Comparison of ENCODE assay signal across 12 mouse cellular contexts in the genomic region with DNA sequence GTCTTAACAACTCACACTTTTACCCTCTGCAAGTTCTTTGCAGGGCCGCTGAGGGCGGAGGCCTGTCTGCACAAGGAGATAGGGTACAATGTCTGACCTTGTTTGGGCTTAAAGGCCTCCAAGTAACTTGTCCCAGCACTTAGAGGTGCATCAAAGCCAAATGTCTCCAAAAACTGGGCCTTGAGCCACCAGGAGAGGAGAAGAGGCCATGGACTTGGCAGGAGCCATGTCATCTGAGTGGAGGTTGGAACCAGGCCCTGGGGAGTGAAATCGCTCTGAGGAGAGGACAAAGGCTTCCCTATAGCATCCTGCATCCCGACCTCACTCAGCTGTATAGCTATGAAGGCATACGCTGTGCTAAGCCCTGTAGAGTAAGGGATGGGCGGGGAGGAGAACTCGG.
DNase-seq lines count a peak whose midpoint lies in the region; ATAC-seq and TF ChIP-seq lines count a peak whose summit lies in the region.
"Had no signal": no experiment of that assay in that cellular context is flagged by ENCODE, and none has a peak within 500 bp of the region (broad histone marks: within the 10 kb centered on the region; RNA-seq: fewer than 3 reads in every experiment).

No protein-coding gene starts in this region.

- intact Hi-C loops in heart, adult 2 months (cut with DNase I), result no loop called here

- no peaks in the 10 kb centered on the region for H3K79me2 ChIP-seq in heart, adult 2 months (replicated peaks; ENCODE audit: control insufficient read depth, insufficient read depth, low read length)

- DNase-seq in heart, adult 2 months, result peak; percentile 69 to 83
- DNase-seq in adrenal gland, postnatal 36 days, result peak; percentile 27 to 46
- peak; percentile 73 to 83 for DNase-seq in cerebellum, postnatal 25 days
- peak; percentile 69 for DNase-seq in heart, postnatal 0 days (ENCODE audit: low spot score)
- DNase-seq in embryonic facial prominence, embryonic 10.5 days (ENCODE audit: low spot score), result no peak
- no peak for DNase-seq in spleen, adult 18-20 months
- DNase-seq: layer of hippocampus, postnatal 36 days; liver had no signal

- ATAC-seq in heart, embryonic 11.5 days (replicated peaks; ENCODE audit: insufficient number of reproducible peaks, low FRiP score, low TSS enrichment), result no peak
- ATAC-seq in heart, postnatal 0 days (ENCODE audit: insufficient read depth, low read depth), result peak; percentile 45
- no peak for ATAC-seq in activated CD4-positive, CD25-positive, alpha-beta regulatory T cell, adult 4 months

- H3K27me3 ChIP-seq in heart, adult 2 months (ENCODE audit: control insufficient read depth, insufficient read depth, low read length), result no peaks in the 10 kb centered on the region
- H3K27me3 ChIP-seq in heart, embryonic 11.5 days (ENCODE audit: control insufficient read depth, insufficient read depth, low read length), result no peaks in the 10 kb centered on the region
- H3K27me3 ChIP-seq in heart, postnatal 0 days (ENCODE audit: control insufficient read depth, insufficient read depth, low read length), result no peaks in the 10 kb centered on the region
- H3K27me3 ChIP-seq in embryonic facial prominence, embryonic 10.5 days (replicated peaks; ENCODE audit: low read depth, poor library complexity, severe bottlenecking), result no peaks in the 10 kb centered on the region
- H3K27me3 ChIP-seq: hindbrain, embryonic 15.5 days; kidney, embryonic 15.5 days had no signal

- H3K4me3 ChIP-seq in heart, adult 2 months, result no peak overlapping the region
- H3K4me3 ChIP-seq in heart, embryonic 11.5 days (ENCODE audit: low read depth, low read length), result no peak overlapping the region
- H3K4me3 ChIP-seq in heart, postnatal 0 days (ENCODE audit: low read depth, low read length), result no peak overlapping the region
- no peak overlapping the region for H3K4me3 ChIP-seq in embryonic facial prominence, embryonic 10.5 days
- H3K4me3 ChIP-seq: hindbrain, embryonic 15.5 days; kidney, embryonic 15.5 days had no signal

- peaks cover 4% of the 10 kb centered on the region for H3K4me1 ChIP-seq in heart, adult 2 months (ENCODE audit: control insufficient read depth, insufficient read depth, low read length)
- peaks cover 2% of the 10 kb centered on the region; the same call in 1 of the 2 replicates for H3K4me1 ChIP-seq in heart, embryonic 11.5 days (ENCODE audit: control insufficient read depth, insufficient read depth, low read length)
- peaks cover 13% of the 10 kb centered on the region for H3K4me1 ChIP-seq in heart, postnatal 0 days (ENCODE audit: control insufficient read depth, insufficient read depth)
- H3K4me1 ChIP-seq in embryonic facial prominence, embryonic 10.5 days, result peaks cover 43% of the 10 kb centered on the region

- H3K27ac ChIP-seq in heart, adult 2 months, result no peak overlapping the region
- H3K27ac ChIP-seq in heart, embryonic 11.5 days (ENCODE audit: low read depth, low read length), result no peak overlapping the region
- H3K27ac ChIP-seq in heart, postnatal 0 days (ENCODE audit: low read depth), result peak overlapping the region; percentile 61; the same call in 1 of the 2 replicates
- H3K27ac ChIP-seq in embryonic facial prominence, embryonic 10.5 days (replicated peaks), result no peak overlapping the region
- H3K27ac ChIP-seq: hindbrain, embryonic 15.5 days; kidney, embryonic 15.5 days had no signal

- no peak for TF ChIP-seq CTCF in heart, adult 2 months (IDR thresholded peaks at IDR 0.05)
- no peak for TF ChIP-seq CTCF in heart, postnatal 0 days (IDR thresholded peaks at IDR 0.05; ENCODE audit: low read depth)

- no peak overlapping the region for H3K9ac ChIP-seq in heart, adult 2 months (ENCODE audit: low read depth, low read length)
- no peak overlapping the region for H3K9ac ChIP-seq in heart, embryonic 11.5 days (ENCODE audit: low read depth, low read length)
- no peak overlapping the region for H3K9ac ChIP-seq in heart, postnatal 0 days (replicated peaks; ENCODE audit: low read depth, low read length)
- H3K9ac ChIP-seq: hindbrain, embryonic 15.5 days; kidney, embryonic 15.5 days had no signal

- no peaks in the 10 kb centered on the region for H3K36me3 ChIP-seq in heart, adult 2 months (ENCODE audit: control insufficient read depth, insufficient read depth, low read length)
- H3K36me3 ChIP-seq in heart, embryonic 11.5 days (ENCODE audit: control insufficient read depth, insufficient read depth, low read length), result no peaks in the 10 kb centered on the region
- no peaks in the 10 kb centered on the region for H3K36me3 ChIP-seq in heart, postnatal 0 days (replicated peaks; ENCODE audit: control insufficient read depth, insufficient read depth, low read length)
- H3K36me3 ChIP-seq in embryonic facial prominence, embryonic 10.5 days (replicated peaks), result no peaks in the 10 kb centered on the region
- H3K36me3 ChIP-seq: hindbrain, embryonic 15.5 days; kidney, embryonic 15.5 days had no signal

- 67% methylated on average over 7 of the region's 7 CpGs for WGBS in heart, adult 2 months
- WGBS in heart, embryonic 11.5 days (ENCODE audit: insufficient replicate concordance), result 83% methylated on average over 7 of the region's 7 CpGs
- WGBS in heart, postnatal 0 days, result 62% methylated on average over 7 of the region's 7 CpGs
- WGBS in embryonic facial prominence, embryonic 10.5 days, result 89% methylated on average over 7 of the region's 7 CpGs

- no peak for TF ChIP-seq POLR2A in heart, adult 2 months (IDR thresholded peaks at IDR 0.05; ENCODE audit: insufficient read depth, low read depth, low read length)

- no peaks in the 10 kb centered on the region for H3K9me3 ChIP-seq in heart, embryonic 11.5 days (replicated peaks; ENCODE audit: control insufficient read depth, low read length)
- H3K9me3 ChIP-seq in heart, postnatal 0 days (replicated peaks; ENCODE audit: control insufficient read depth, low read length), result no peaks in the 10 kb centered on the region
- H3K9me3 ChIP-seq in embryonic facial prominence, embryonic 10.5 days, result no peaks in the 10 kb centered on the region
- H3K9me3 ChIP-seq: hindbrain, embryonic 15.5 days; kidney, embryonic 15.5 days had no signal

- H3K4me2 ChIP-seq in heart, embryonic 11.5 days, result no peak overlapping the region
- no peak overlapping the region for H3K4me2 ChIP-seq in heart, postnatal 0 days (ENCODE audit: low read depth, low read length)
- H3K4me2 ChIP-seq: hindbrain, embryonic 15.5 days; kidney, embryonic 15.5 days had no signal

- 0 out of 2 replicates have a peak, but pooled peaks have one; percentile 43 for TF ChIP-seq EP300 in heart, adult 2 months (IDR thresholded peaks at IDR 0.05; ENCODE audit: insufficient read depth, low read depth, low read length)
- TF ChIP-seq EP300 in heart, postnatal 0 days (IDR thresholded peaks at IDR 0.05; ENCODE audit: low read depth), result 0 out of 2 replicates have a peak, but pooled peaks have one; percentile 30

Comparison
In these comparisons a context has a peak if more than half of its experiments do, and no peak if none do; other contexts are left out.
1. DNase-seq: peak in heart, adult 2 months (2 of 2), adrenal gland, postnatal 36 days (2 of 2), cerebellum, postnatal 25 days (2 of 2) and heart, postnatal 0 days (single experiment); none in embryonic facial prominence, embryonic 10.5 days (single experiment) and spleen, adult 18-20 months (0 of 2).